Mouse (Mus musculus) limb, embryonic 14.5 days (tissue): ENCODE results near the gene Lamtor2. TPM values are rescaled to one million over a fixed set of nuclear protein-coding genes. Genes with fewer than 3 reads are reported as not detected.

ENCODE experiments used
- ATAC-seq: fragments of 200-750 bp; cut with Nextera tagmentation; 2 replicates; pipeline ENCODE4 v1.8.0; 2017; ENCODE audit warnings: low read depth, moderate number of reproducible peaks, moderate TSS enrichment; ENCODE audit not compliant: low FRiP score
- DNase-seq: peaks from one replicate; pipeline ENCODE4 v3.0.0-alpha.2; 2015; ENCODE audit warnings: low spot score
- H3K27ac ChIP-seq: fragments of 300-500 bp; sonication (generic); replicated peaks from 2 replicates; pipeline ENCODE4 v1.5.1; 2014; ENCODE audit warnings: low read depth, mild to moderate bottlenecking, low read length, moderate library complexity, mixed read lengths
- H3K27me3 ChIP-seq: fragments of 300-500 bp; sonication (generic); 2 replicates; pipeline ENCODE4 v1.6.1; 2014; ENCODE audit warnings: low read length, mixed read lengths; ENCODE audit not compliant: control insufficient read depth, insufficient read depth
- H3K36me3 ChIP-seq: fragments of 300-500 bp; sonication (generic); 2 replicates; pipeline ENCODE4 v1.6.1; 2014; ENCODE audit warnings: mild to moderate bottlenecking, low read length, moderate library complexity, mixed read lengths; ENCODE audit not compliant: control insufficient read depth, insufficient read depth
- H3K4me1 ChIP-seq: fragments of 300-500 bp; sonication (generic); 2 replicates; pipeline ENCODE4 v1.6.1; 2014; ENCODE audit warnings: antibody characterized with exemption, low read length, mixed read lengths; ENCODE audit not compliant: control insufficient read depth, insufficient read depth
- H3K4me2 ChIP-seq: fragments of 300-500 bp; sonication (generic); replicated peaks from 2 replicates; pipeline ENCODE4 v1.6.1; 2014; ENCODE audit warnings: low read depth, mild to moderate bottlenecking, low read length, moderate library complexity; ENCODE audit not compliant: severe bottlenecking
- H3K4me3 ChIP-seq: fragments of 300-500 bp; sonication (generic); replicated peaks from 2 replicates; pipeline ENCODE4 v1.5.1; 2014; ENCODE audit warnings: low read length
- H3K9ac ChIP-seq: fragments of 300-500 bp; sonication (generic); 2 replicates; pipeline ENCODE4 v1.6.1; 2014; ENCODE audit warnings: mild to moderate bottlenecking, low read depth, low read length, moderate library complexity; ENCODE audit not compliant: severe bottlenecking
- H3K9me3 ChIP-seq: fragments of 300-500 bp; sonication (generic); 2 replicates; pipeline ENCODE4 v1.6.1; 2016; ENCODE audit warnings: low read length; ENCODE audit not compliant: control insufficient read depth
- POLR2A ChIP-seq: fragments of 200-500 bp; IDR thresholded peaks from 2 replicates; pipeline ENCODE4 v1.8.0; 2012; ENCODE audit warnings: inconsistent platforms, mild to moderate bottlenecking, moderate library complexity, borderline replicate concordance; ENCODE audit not compliant: insufficient read depth, insufficient read length; ENCODE audit errors: extremely low read depth
- WGBS: fragments of 180-500 bp; shearing (Covaris S2); extraction: QIAGEN DNeasy Blood & Tissue Kit; methylation state at CpG from one replicate; pipeline ENCODE4 v1.1.7; 2014; 5-methylcytosine and 5-hydroxymethylcytosine counted together
- polyA plus RNA-seq, 2 experiments: library from polyadenylated mRNA; depleted of rRNA in 1 of 2; stranded (reverse) in 1 of 2; unstranded in 1 of 2; fragments of >200 nt; fragmentation: Nextera tagmentation in 1 of 2; extraction: Ambion mirVana in 1 of 2; gene quantifications; 2 replicates each; pipeline versions ENCODE4 v1.2.1 to v1.2.3; 2012 to 2014

Gene Lamtor2
- polyA plus RNA-seq, 2 experiments: 100 to 117 TPM

DNA sequence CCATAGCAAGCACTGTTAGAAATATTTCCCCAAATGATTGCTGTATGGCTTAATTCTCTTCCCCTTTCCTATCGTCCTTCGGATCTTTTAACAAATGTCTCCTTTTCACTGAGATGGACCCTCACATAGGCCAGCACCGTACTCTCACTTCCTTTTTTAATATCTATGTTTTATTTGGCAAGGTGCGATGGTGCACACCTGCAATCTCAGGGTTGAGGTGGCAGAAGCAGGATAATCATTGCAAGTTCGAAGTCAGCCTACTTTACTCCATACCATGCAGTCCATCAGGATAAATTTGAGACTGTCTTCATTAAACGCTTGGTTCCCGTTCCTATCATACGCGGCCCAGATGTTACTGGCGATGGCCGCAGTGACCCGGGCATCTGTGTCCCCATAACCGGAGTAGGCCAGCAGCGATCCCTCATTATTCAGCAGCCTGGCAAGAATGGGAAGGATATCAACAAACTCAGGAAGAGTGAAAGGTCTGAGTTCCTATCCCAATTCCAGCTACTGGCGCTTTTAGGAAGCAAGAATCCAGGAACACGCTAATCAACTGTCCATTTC is 710 bp downstream of the Lamtor2 start:
- TF ChIP-seq POLR2A: no peak
- Histone ChIP-seq H3K36me3 (peaks cover 16% of the 10 kb centered on the region), H3K4me2 (peak overlapping the region; percentile 92), H3K27me3 (no peaks in the 10 kb centered on the region), H3K9me3 (no peaks in the 10 kb centered on the region), H3K27ac (peak overlapping the region; percentile 48; the same call in 1 of the 2 replicates), H3K4me1 (peaks cover 9% of the 10 kb centered on the region), H3K9ac (peak overlapping the region; percentile 63), H3K4me3 (peak overlapping the region; percentile 87)
- DNase-seq (no peak), ATAC-seq (no peak)
- 23% methylated on average over 16 of the region's 16 CpGs for WGBS

DNA sequence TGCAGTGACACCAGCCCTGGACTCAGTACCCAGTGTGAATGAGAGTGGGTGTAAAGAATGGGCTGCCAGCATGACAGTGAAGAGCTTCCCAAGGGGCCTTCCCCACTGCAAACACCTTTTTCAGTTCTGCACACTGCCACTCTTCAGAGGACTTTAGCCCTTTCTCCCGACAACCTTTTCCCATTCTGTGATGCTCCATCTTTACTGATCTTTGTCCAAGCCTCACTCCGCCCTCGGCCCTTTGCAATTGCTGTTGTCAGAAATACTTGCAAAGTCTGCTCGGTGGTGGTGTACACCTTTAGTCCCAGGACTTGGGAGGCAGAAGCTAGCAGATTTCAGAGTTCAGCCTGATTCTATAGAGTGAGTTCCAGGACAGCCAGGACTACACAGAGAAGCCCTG is 1.3 kb downstream of the Lamtor2 start:
- DNase-seq (no peak), ATAC-seq (no peak)
- no peak for TF ChIP-seq POLR2A
- no peak overlapping the region for H3K27ac ChIP-seq
- H3K36me3 ChIP-seq: peaks cover 10% of the 10 kb centered on the region
- no peak overlapping the region for H3K4me3 ChIP-seq
- H3K27me3 ChIP-seq: no peaks in the 10 kb centered on the region
- H3K4me2 ChIP-seq: no peak overlapping the region
- H3K4me1 ChIP-seq: peaks cover 9% of the 10 kb centered on the region
- WGBS: 90% methylated on average over 4 of the region's 4 CpGs
- no peaks in the 10 kb centered on the region for H3K9me3 ChIP-seq
- 0 out of 2 replicates have a peak overlapping the region, but pooled peaks have one; percentile 63 for H3K9ac ChIP-seq

DNA sequence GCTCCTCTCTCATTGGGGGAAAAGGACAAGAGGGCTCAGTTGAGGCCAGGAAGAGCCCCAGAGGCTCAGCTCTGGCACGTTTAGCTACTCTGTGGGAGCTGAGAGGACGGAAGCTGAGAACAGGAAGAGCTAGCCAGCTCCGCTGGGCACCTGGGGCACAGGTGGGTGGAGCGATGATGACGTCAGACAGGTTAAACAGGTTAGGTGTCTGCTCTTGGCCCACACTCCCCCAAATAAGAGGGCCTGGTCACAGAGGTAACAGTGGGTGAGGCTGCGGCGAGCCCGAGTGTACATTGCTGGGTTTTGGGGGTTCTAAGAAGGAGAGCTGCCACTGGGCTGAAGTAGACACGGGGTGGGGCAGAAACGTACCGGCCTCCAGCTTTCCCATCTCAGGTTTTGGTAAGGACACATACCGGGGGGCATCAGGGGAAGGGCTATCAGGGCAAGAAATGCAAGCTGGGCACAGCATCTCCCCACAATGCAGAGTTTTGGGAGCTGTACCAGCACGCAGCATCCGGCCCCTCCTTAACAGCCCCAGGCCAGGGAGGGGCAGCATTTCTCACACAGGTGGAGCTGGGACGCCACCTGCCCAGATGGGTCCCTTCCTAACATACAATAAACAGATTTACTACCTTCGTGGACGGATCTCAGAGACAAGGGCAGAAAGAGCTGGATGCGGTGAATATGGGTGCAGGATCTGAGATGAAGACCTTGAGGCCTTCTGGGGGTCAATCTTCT is 4.5 kb downstream of the Lamtor2 start, which contains the start of gene Rab25:
Gene Rab25, minus strand, starts transcription at position 121 of the 738 bp plus-strand sequence.
- no peak within 1 kb of the TSS for H3K27ac ChIP-seq
- no peaks in the 10 kb centered on the region for H3K27me3 ChIP-seq
- DNase-seq: no peak

DNA sequence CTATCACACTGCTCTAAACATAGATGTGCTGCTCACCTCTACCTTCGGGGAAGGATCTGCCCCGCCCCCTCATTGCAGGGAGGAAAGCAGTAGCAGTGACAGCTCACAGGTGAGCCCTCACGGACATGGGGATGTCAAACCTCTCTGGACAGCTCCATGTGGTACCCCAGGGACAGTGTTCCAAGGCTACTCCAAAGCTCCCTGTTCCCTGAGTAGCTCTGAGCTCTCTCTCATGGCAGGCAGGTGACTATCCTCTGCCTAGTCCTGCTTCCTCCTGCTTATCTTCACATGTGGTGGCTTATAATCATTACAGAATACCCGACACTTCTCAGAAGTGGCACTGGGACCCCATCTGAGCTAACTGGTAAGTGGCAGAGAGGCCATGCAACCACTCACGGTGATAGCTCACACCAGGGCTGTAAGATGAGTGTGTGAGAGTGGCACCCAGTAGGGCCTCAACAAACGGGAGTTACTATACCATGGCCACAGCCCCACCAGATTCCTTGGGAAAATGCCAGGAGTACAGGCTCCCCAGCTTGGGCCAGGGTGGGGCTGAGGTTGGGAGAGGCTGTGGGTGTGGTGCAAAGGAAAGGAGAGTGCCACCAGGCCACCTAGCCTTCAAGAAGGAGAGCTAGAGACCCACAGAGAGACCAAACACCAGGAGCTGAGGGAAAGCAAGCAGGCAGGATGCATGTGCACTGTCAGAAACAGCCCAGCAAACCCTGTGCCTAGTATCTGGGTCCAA is 6.0 kb downstream of the Lamtor2 start:
- Histone ChIP-seq H3K4me3 (no peak overlapping the region), H3K36me3 (no peaks in the 10 kb centered on the region), H3K27me3 (no peaks in the 10 kb centered on the region), H3K4me1 (peaks cover 1% of the 10 kb centered on the region), H3K4me2 (no peak overlapping the region), H3K27ac (no peak overlapping the region), H3K9me3 (no peaks in the 10 kb centered on the region), H3K9ac (no peak overlapping the region)
- no peak for TF ChIP-seq POLR2A
- DNase-seq (no peak), ATAC-seq (no peak)
- WGBS: 75% methylated on average over 6 of the region's 6 CpGs

More for the DNA sequence above, 4.5 kb downstream of the Lamtor2 start, which contains the start of gene Rab25:
- Histone ChIP-seq H3K4me1 (peaks cover 6% of the 10 kb centered on the region), H3K4me2 (no peak within 1 kb of the TSS), H3K36me3 (no peaks in the 10 kb centered on the region), H3K9me3 (no peaks in the 10 kb centered on the region), H3K4me3 (no peak within 1 kb of the TSS), H3K9ac (no peak within 1 kb of the TSS)
- 38% methylated on average over 18 of the region's 18 CpGs for WGBS
- no peak for ATAC-seq
- no peak for TF ChIP-seq POLR2A

DNA sequence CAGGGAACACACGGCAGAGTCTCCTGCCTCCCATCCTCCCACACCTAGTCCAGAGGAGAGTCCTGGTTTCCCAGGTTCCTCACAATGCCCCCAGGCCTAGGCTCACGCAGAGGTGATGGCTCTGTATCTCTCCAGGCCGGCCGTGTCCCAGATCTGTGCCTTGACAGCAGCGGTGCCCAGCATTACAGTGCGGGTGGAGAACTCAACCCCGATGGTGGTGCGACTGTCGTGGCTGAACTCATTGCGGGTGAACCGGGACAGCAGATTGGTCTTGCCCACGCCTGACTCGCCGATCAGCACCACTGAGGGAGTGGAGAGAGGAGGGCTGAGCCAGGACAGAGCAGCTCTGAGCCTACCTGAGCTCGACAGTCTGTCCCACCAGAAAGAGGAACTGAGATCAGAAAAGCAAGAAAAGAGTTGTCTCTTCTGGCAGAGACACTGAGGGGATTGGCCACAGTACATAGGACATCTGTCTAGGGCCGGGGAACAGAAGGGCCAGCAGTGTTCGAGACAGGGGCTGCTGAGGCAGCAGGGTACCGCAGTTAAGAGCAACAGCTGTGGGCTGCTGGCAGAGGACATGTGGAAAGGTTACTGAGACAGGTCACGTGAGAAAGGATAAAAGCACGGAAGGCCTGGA is 7.8 kb downstream of the Lamtor2 start:
- ATAC-seq: no peak
- DNase-seq: no peak
- Histone ChIP-seq H3K4me3 (no peak overlapping the region), H3K4me1 (no peaks in the 10 kb centered on the region), H3K27me3 (no peaks in the 10 kb centered on the region), H3K27ac (no peak overlapping the region), H3K9me3 (no peaks in the 10 kb centered on the region), H3K36me3 (peaks cover 15% of the 10 kb centered on the region), H3K4me2 (no peak overlapping the region), H3K9ac (no peak overlapping the region)
- 55% methylated on average over 20 of the region's 20 CpGs for WGBS
- no peak for TF ChIP-seq POLR2A
